Mouse (Mus musculus): ENCODE measurements at regions not wholly inside any gene's neighbourhood (a gene's known extent, or its start where the extent isn't known, plus 50 kb on each side); places are given as distances from the start of the nearest gene placed in this dataset.

- H3K4me1 ChIP-seq: no peaks in the 10 kb centered on the region
- H3K9ac ChIP-seq (replicated peaks): no peak overlapping the region
- H3K36me3 ChIP-seq: no peaks in the 10 kb centered on the region
- no peak for ATAC-seq (replicated peaks)
- 97% methylated on average over 4 of the region's 4 CpGs for WGBS
- H3K27ac ChIP-seq (replicated peaks): no peak overlapping the region
- H3K9me3 ChIP-seq: no peaks in the 10 kb centered on the region
- H3K27me3 ChIP-seq: no peaks in the 10 kb centered on the region
- H3K4me3 ChIP-seq: no peak overlapping the region
- no peak overlapping the region for H3K4me2 ChIP-seq (replicated peaks)
These were observed 729.7 kb downstream of the Galc start for GRCm38 (mm10) chr12:97529556-97529955.

- ATAC-seq (replicated peaks): no peak
- no peak overlapping the region for H3K4me3 ChIP-seq
- no peaks in the 10 kb centered on the region for H3K27me3 ChIP-seq
- no peak overlapping the region for H3K4me2 ChIP-seq (replicated peaks)
- H3K4me1 ChIP-seq: no peaks in the 10 kb centered on the region
- no peaks in the 10 kb centered on the region for H3K9me3 ChIP-seq
- 36% methylated on average over 1 of the region's 1 CpGs for WGBS
- no peaks in the 10 kb centered on the region for H3K36me3 ChIP-seq
- H3K27ac ChIP-seq (replicated peaks): no peak overlapping the region
- no peak overlapping the region for H3K9ac ChIP-seq (replicated peaks)
These were observed 733.3 kb downstream of the Galc start for GRCm38 (mm10) chr12:97525931-97526330.

GRCm38 (mm10) chr12:97519834-97520489 is 739.3 kb downstream of the Galc start:
- H3K4me3 ChIP-seq: no peak overlapping the region
- 59% methylated on average over 4 of the region's 4 CpGs for WGBS
- H3K4me2 ChIP-seq (replicated peaks): no peak overlapping the region
- no peaks in the 10 kb centered on the region for H3K4me1 ChIP-seq
- no peaks in the 10 kb centered on the region for H3K27me3 ChIP-seq
- H3K27ac ChIP-seq (replicated peaks): no peak overlapping the region
- no peaks in the 10 kb centered on the region for H3K36me3 ChIP-seq
- peak; percentile 73 for ATAC-seq (replicated peaks)
- H3K9ac ChIP-seq (replicated peaks): no peak overlapping the region
- H3K9me3 ChIP-seq: no peaks in the 10 kb centered on the region

GRCm38 (mm10) chr12:97517534-97517933 is 741.7 kb downstream of the Galc start:
- Histone ChIP-seq H3K4me3 (no peak overlapping the region), H3K27ac (replicated peaks) (no peak overlapping the region), H3K9ac (replicated peaks) (no peak overlapping the region), H3K4me2 (replicated peaks) (no peak overlapping the region), H3K36me3 (no peaks in the 10 kb centered on the region), H3K9me3 (no peaks in the 10 kb centered on the region), H3K27me3 (no peaks in the 10 kb centered on the region), H3K4me1 (no peaks in the 10 kb centered on the region)
- 87% methylated on average over 2 of the region's 2 CpGs for WGBS
- no peak for ATAC-seq (replicated peaks)

- no peaks in the 10 kb centered on the region for H3K9me3 ChIP-seq
- ATAC-seq (replicated peaks): no peak
- no peak overlapping the region for H3K4me2 ChIP-seq (replicated peaks)
- no peak overlapping the region for H3K4me3 ChIP-seq
- 95% methylated on average over 5 of the region's 5 CpGs for WGBS
- H3K9ac ChIP-seq (replicated peaks): no peak overlapping the region
- no peaks in the 10 kb centered on the region for H3K36me3 ChIP-seq
- H3K4me1 ChIP-seq: peaks cover 9% of the 10 kb centered on the region; the same call in 1 of the 2 replicates
- H3K27me3 ChIP-seq: no peaks in the 10 kb centered on the region
- H3K27ac ChIP-seq (replicated peaks): no peak overlapping the region
These were observed 743.5 kb downstream of the Galc start for GRCm38 (mm10) chr12:97515805-97516204.

GRCm38 (mm10) chr12:97511866-97512265 is 747.4 kb downstream of the Galc start:
- Histone ChIP-seq H3K4me1 (peaks cover 9% of the 10 kb centered on the region; the same call in 1 of the 2 replicates), H3K27ac (replicated peaks) (no peak overlapping the region), H3K27me3 (no peaks in the 10 kb centered on the region), H3K4me3 (no peak overlapping the region), H3K4me2 (replicated peaks) (no peak overlapping the region), H3K9me3 (no peaks in the 10 kb centered on the region), H3K9ac (replicated peaks) (no peak overlapping the region), H3K36me3 (no peaks in the 10 kb centered on the region)
- 26% methylated on average over 9 of the region's 9 CpGs for WGBS
- peak; percentile 81 for ATAC-seq (replicated peaks)

GRCm38 (mm10) chr12:97501441-97501840 is 757.8 kb downstream of the Galc start:
- no peak overlapping the region for H3K27ac ChIP-seq (replicated peaks)
- WGBS: 69% methylated on average over 2 of the region's 2 CpGs
- no peaks in the 10 kb centered on the region for H3K27me3 ChIP-seq
- H3K4me2 ChIP-seq (replicated peaks): no peak overlapping the region
- H3K9me3 ChIP-seq: no peaks in the 10 kb centered on the region
- no peaks in the 10 kb centered on the region for H3K36me3 ChIP-seq
- H3K4me3 ChIP-seq: no peak overlapping the region
- no peaks in the 10 kb centered on the region for H3K4me1 ChIP-seq
- no peak overlapping the region for H3K9ac ChIP-seq (replicated peaks)
- ATAC-seq (replicated peaks): no peak

GRCm38 (mm10) chr12:97483559-97483958 is 775.7 kb downstream of the Galc start:
- Histone ChIP-seq H3K36me3 (no peaks in the 10 kb centered on the region), H3K27me3 (no peaks in the 10 kb centered on the region), H3K9ac (replicated peaks) (no peak overlapping the region), H3K27ac (replicated peaks) (no peak overlapping the region), H3K4me3 (no peak overlapping the region), H3K4me2 (replicated peaks) (no peak overlapping the region), H3K4me1 (no peaks in the 10 kb centered on the region), H3K9me3 (no peaks in the 10 kb centered on the region)
- 49% methylated on average over 2 of the region's 2 CpGs for WGBS
- ATAC-seq (replicated peaks): no peak

GRCm38 (mm10) chr12:97476466-97477250 is 782.6 kb downstream of the Galc start:
- Histone ChIP-seq H3K4me2 (replicated peaks) (peak overlapping the region; percentile 17; the same call in 1 of the 2 replicates), H3K9ac (replicated peaks) (no peak overlapping the region), H3K27me3 (no peaks in the 10 kb centered on the region), H3K4me1 (peaks cover 16% of the 10 kb centered on the region), H3K9me3 (no peaks in the 10 kb centered on the region), H3K27ac (replicated peaks) (peak overlapping the region; percentile 50; the same call in 1 of the 2 replicates), H3K4me3 (no peak overlapping the region), H3K36me3 (no peaks in the 10 kb centered on the region)
- WGBS: 9% methylated on average over 11 of the region's 11 CpGs
- peak; percentile 81 for ATAC-seq (replicated peaks)

GRCm38 (mm10) chr12:97475751-97476150 is 783.5 kb downstream of the Galc start:
- no peak for ATAC-seq (replicated peaks)
- H3K4me1 ChIP-seq: peaks cover 16% of the 10 kb centered on the region

GRCm38 (mm10) chr12:97469183-97469582 is 790.1 kb downstream of the Galc start:
- H3K27ac ChIP-seq (replicated peaks): no peak overlapping the region
- no peaks in the 10 kb centered on the region for H3K9me3 ChIP-seq
- WGBS: 55% methylated on average over 3 of the region's 3 CpGs
- no peaks in the 10 kb centered on the region for H3K27me3 ChIP-seq
- H3K4me1 ChIP-seq: no peaks in the 10 kb centered on the region
- H3K36me3 ChIP-seq: no peaks in the 10 kb centered on the region
- H3K4me2 ChIP-seq (replicated peaks): no peak overlapping the region
- no peak for ATAC-seq (replicated peaks)
- no peak overlapping the region for H3K9ac ChIP-seq (replicated peaks)
- no peak overlapping the region for H3K4me3 ChIP-seq

More at GRCm38 (mm10) chr12:97475751-97476150, 783.5 kb downstream of the Galc start:
- H3K9ac ChIP-seq (replicated peaks): no peak overlapping the region
- no peaks in the 10 kb centered on the region for H3K9me3 ChIP-seq
- H3K27me3 ChIP-seq: no peaks in the 10 kb centered on the region
- no peak overlapping the region for H3K27ac ChIP-seq (replicated peaks)
- H3K4me2 ChIP-seq (replicated peaks): no peak overlapping the region
- 41% methylated on average over 2 of the region's 2 CpGs for WGBS
- H3K36me3 ChIP-seq: no peaks in the 10 kb centered on the region
- H3K4me3 ChIP-seq: no peak overlapping the region

- Histone ChIP-seq H3K27ac (replicated peaks) (no peak overlapping the region), H3K27me3 (no peaks in the 10 kb centered on the region), H3K9me3 (no peaks in the 10 kb centered on the region), H3K4me3 (no peak overlapping the region), H3K36me3 (no peaks in the 10 kb centered on the region), H3K9ac (replicated peaks) (no peak overlapping the region), H3K4me2 (replicated peaks) (no peak overlapping the region), H3K4me1 (no peaks in the 10 kb centered on the region)
- WGBS: 43% methylated on average over 3 of the region's 3 CpGs
- no peak for ATAC-seq (replicated peaks)
These were observed 823.1 kb downstream of the Galc start for GRCm38 (mm10) chr12:97436141-97436540.
